Mouse (Mus musculus) midbrain, postnatal 0 days (tissue): ENCODE data around the gene Cap1. TPM values are rescaled to one million over a fixed set of nuclear protein-coding genes. Genes with fewer than 3 reads are reported as not detected.
"Not testable (repeated sequence)": the region's sequence is repeated elsewhere in the genome, so short reads cannot be mapped to it uniquely, and the experiment has no call there.

Source experiments
- ATAC-seq: fragments of 200-750 bp; cut with Nextera tagmentation; 2 replicates; pipeline ENCODE4 v1.8.0; 2017; ENCODE audit warnings: moderate number of reproducible peaks, mild to moderate bottlenecking, moderate TSS enrichment, moderate library complexity; ENCODE audit not compliant: low FRiP score
- DNase-seq: peaks from one replicate; pipeline ENCODE4 v3.0.0-alpha.2; 2015; ENCODE audit warnings: low spot score
- H3K27ac ChIP-seq: fragments of 300-500 bp; sonication (generic); 2 replicates; pipeline ENCODE4 v1.5.1; 2014; ENCODE audit warnings: low read depth, mild to moderate bottlenecking, low read length, mixed read lengths
- H3K27me3 ChIP-seq: fragments of 300-500 bp; sonication (generic); 2 replicates; pipeline ENCODE4 v1.6.1; 2014; ENCODE audit warnings: low read length, control low read depth, mixed read lengths; ENCODE audit not compliant: insufficient read depth
- H3K36me3 ChIP-seq: fragments of 300-500 bp; sonication (generic); 2 replicates; pipeline ENCODE4 v1.6.1; 2014; ENCODE audit warnings: low read length, control low read depth, mixed read lengths; ENCODE audit not compliant: insufficient read depth
- H3K4me1 ChIP-seq: fragments of 300-500 bp; sonication (generic); 2 replicates; pipeline ENCODE4 v1.6.1; 2014; ENCODE audit warnings: mild to moderate bottlenecking, control low read depth, antibody characterized with exemption, low read length, mixed read lengths; ENCODE audit not compliant: insufficient read depth
- H3K4me2 ChIP-seq: fragments of 300-500 bp; sonication (generic); 2 replicates; pipeline ENCODE4 v1.6.1; 2014; ENCODE audit warnings: low read depth, mild to moderate bottlenecking, low read length, mixed read lengths; ENCODE audit not compliant: poor library complexity, severe bottlenecking
- H3K4me3 ChIP-seq: fragments of 300-500 bp; sonication (generic); 2 replicates; pipeline ENCODE4 v1.5.1; 2014; ENCODE audit warnings: low read depth, mild to moderate bottlenecking, low read length, moderate library complexity
- H3K9ac ChIP-seq: fragments of 300-500 bp; sonication (generic); replicated peaks from 2 replicates; pipeline ENCODE4 v1.6.1; 2014; ENCODE audit warnings: mild to moderate bottlenecking, low read length, moderate library complexity, mixed read lengths; ENCODE audit not compliant: poor library complexity, severe bottlenecking
- H3K9me3 ChIP-seq: fragments of 300-500 bp; sonication (generic); 2 replicates; pipeline ENCODE4 v1.6.1; 2016; ENCODE audit warnings: low read length, control low read depth
- CTCF ChIP-seq: IDR thresholded peaks from 2 replicates; pipeline ENCODE4 v1.5.1; 2016; ENCODE audit warnings: antibody characterized with exemption, mild to moderate bottlenecking
- WGBS: fragments of 180-500 bp; shearing (Covaris S2); extraction: QIAGEN DNeasy Blood & Tissue Kit; methylation state at CpG from one replicate; pipeline ENCODE4 v1.1.7; 2014; 5-methylcytosine and 5-hydroxymethylcytosine counted together
- polyA plus RNA-seq: library from polyadenylated mRNA; unstranded; fragments of >200 nt; fragmentation: Nextera tagmentation; extraction: Ambion mirVana; gene quantifications from 2 replicates; pipeline ENCODE4 v1.2.1, GENCODE M21; 2015
- total RNA-seq: library from RNA; depleted of rRNA; stranded (reverse); fragments of >200 nt; gene quantifications from 2 replicates; pipeline ENCODE4 v1.2.3, GENCODE M21; 2014

Gene Cap1
- total and polyA plus RNA-seq, 2 experiments from 2014 or later: 58.9 to 157 TPM

- peaks cover 3% of the 10 kb centered on the region; the same call in 1 of the 2 replicates for H3K4me1 ChIP-seq
- no peak for TF ChIP-seq CTCF
- no peak overlapping the region for H3K9ac ChIP-seq
- H3K27ac ChIP-seq: no peak overlapping the region
- H3K4me3 ChIP-seq: no peak overlapping the region
- H3K9me3 ChIP-seq: no peaks in the 10 kb centered on the region
- no peaks in the 10 kb centered on the region for H3K27me3 ChIP-seq
- no peak for ATAC-seq
- no peaks in the 10 kb centered on the region for H3K36me3 ChIP-seq
- WGBS: 15% methylated on average over 1 of the region's 1 CpGs
- DNase-seq: peak; percentile 14
- H3K4me2 ChIP-seq: no peak overlapping the region
Measured at GRCm38 (mm10) chr4:122831888-122832287, 54.0 kb downstream of the Cap1 start.

GRCm38 (mm10) chr4:122829339-122829738, 56.5 kb downstream of the Cap1 start:
- WGBS: 94% methylated on average over 6 of the region's 6 CpGs
- TF ChIP-seq CTCF: no peak
- no peak for ATAC-seq

GRCm38 (mm10) chr4:122827651-122828050, 58.2 kb downstream of the Cap1 start:
- H3K9ac ChIP-seq: no peak overlapping the region
- H3K36me3 ChIP-seq: no peaks in the 10 kb centered on the region
- H3K4me3 ChIP-seq: no peak overlapping the region
- no peaks in the 10 kb centered on the region for H3K9me3 ChIP-seq
- H3K27ac ChIP-seq: no peak overlapping the region
- H3K4me2 ChIP-seq: no peak overlapping the region
- ATAC-seq: no peak
- H3K27me3 ChIP-seq: no peaks in the 10 kb centered on the region
- DNase-seq: no peak
- no peak for TF ChIP-seq CTCF
- no peaks in the 10 kb centered on the region for H3K4me1 ChIP-seq

More at GRCm38 (mm10) chr4:122829339-122829738, 56.5 kb downstream of the Cap1 start:
- Histone ChIP-seq H3K4me3 (no peak overlapping the region), H3K36me3 (no peaks in the 10 kb centered on the region), H3K27ac (no peak overlapping the region), H3K9me3 (no peaks in the 10 kb centered on the region), H3K4me1 (no peaks in the 10 kb centered on the region), H3K27me3 (no peaks in the 10 kb centered on the region), H3K9ac (no peak overlapping the region), H3K4me2 (no peak overlapping the region)
- no peak for DNase-seq

GRCm38 (mm10) chr4:122820941-122821340, 64.9 kb downstream of the Cap1 start:
- not testable (repeated sequence) for H3K27ac ChIP-seq, DNase-seq, H3K4me3 ChIP-seq, H3K36me3 ChIP-seq, H3K4me2 ChIP-seq, ATAC-seq, H3K9me3 ChIP-seq, H3K9ac ChIP-seq, H3K27me3 ChIP-seq, H3K4me1 ChIP-seq
- 37% methylated on average over 10 of the region's 10 CpGs for WGBS

- Histone ChIP-seq H3K27me3 (no peaks in the 10 kb centered on the region), H3K4me3 (no peak overlapping the region), H3K27ac (no peak overlapping the region), H3K9me3 (no peaks in the 10 kb centered on the region), H3K4me2 (no peak overlapping the region), H3K4me1 (no peaks in the 10 kb centered on the region), H3K9ac (no peak overlapping the region), H3K36me3 (no peaks in the 10 kb centered on the region)
- DNase-seq: no peak
- ATAC-seq: no peak
- no peak for TF ChIP-seq CTCF
- WGBS: 71% methylated on average over 1 of the region's 1 CpGs
Measured at GRCm38 (mm10) chr4:122816202-122816601, 69.7 kb downstream of the Cap1 start.

GRCm38 (mm10) chr4:122811824-122812223, 74.0 kb downstream of the Cap1 start:
- Histone ChIP-seq H3K4me2 (no peak overlapping the region), H3K4me3 (no peak overlapping the region), H3K36me3 (no peaks in the 10 kb centered on the region), H3K9ac (no peak overlapping the region), H3K27me3 (no peaks in the 10 kb centered on the region), H3K9me3 (no peaks in the 10 kb centered on the region), H3K27ac (no peak overlapping the region), H3K4me1 (no peaks in the 10 kb centered on the region)
- DNase-seq (no peak), ATAC-seq (no peak)
- 78% methylated on average over 2 of the region's 2 CpGs for WGBS
- no peak for TF ChIP-seq CTCF
